Mouse (Mus musculus): ENCODE measurements at regions not wholly inside any gene's neighbourhood (a gene's known extent, or its start where the extent isn't known, plus 50 kb on each side); places are given as distances from the start of the nearest gene placed in this dataset.
A peak's percentile ranks its signal among the peaks of the same experiment; 100 is the strongest.

GRCm38 (mm10) chrX:50731918-50732680 is 108.7 kb upstream of the Stk26 start:
- peak; percentile 43; the same call in 1 of the 2 replicates for ATAC-seq (ENCODE audit: insufficient number of reproducible peaks, low FRiP score, low TSS enrichment, low read depth)
- no peak overlapping the region for H3K4me3 ChIP-seq (replicated peaks)
- no peak overlapping the region for H3K4me2 ChIP-seq (replicated peaks)
- no peaks in the 10 kb centered on the region for H3K36me3 ChIP-seq
- H3K4me1 ChIP-seq: no peaks in the 10 kb centered on the region
- no peaks in the 10 kb centered on the region for H3K9me3 ChIP-seq (replicated peaks)
- no peak overlapping the region for H3K27ac ChIP-seq (replicated peaks)
- no peaks in the 10 kb centered on the region for H3K27me3 ChIP-seq
- no peak overlapping the region for H3K9ac ChIP-seq
- 56% methylated on average over 5 of the region's 5 CpGs for WGBS

GRCm38 (mm10) chrX:50753459-50753858 is 87.4 kb upstream of the Stk26 start:
- ATAC-seq (ENCODE audit: insufficient number of reproducible peaks, low FRiP score, low TSS enrichment, low read depth): no peak
- no peak overlapping the region for H3K4me3 ChIP-seq (replicated peaks)
- no peaks in the 10 kb centered on the region for H3K4me1 ChIP-seq
- H3K27me3 ChIP-seq: no peaks in the 10 kb centered on the region
- no peak overlapping the region for H3K27ac ChIP-seq (replicated peaks)
- no peak overlapping the region for H3K9ac ChIP-seq
- no peaks in the 10 kb centered on the region for H3K9me3 ChIP-seq (replicated peaks)
- no peaks in the 10 kb centered on the region for H3K36me3 ChIP-seq
- H3K4me2 ChIP-seq (replicated peaks): no peak overlapping the region
- WGBS: 53% methylated on average over 1 of the region's 1 CpGs
